Mouse (Mus musculus) stomach, embryonic 14.5 days (tissue): ENCODE data around the gene Rasl12. TPM values are rescaled to one million over a fixed set of nuclear protein-coding genes. Genes with fewer than 3 reads are reported as not detected.

Experiments used
- polyA plus RNA-seq: library from polyadenylated mRNA; unstranded; fragments of >200 nt; fragmentation: Nextera tagmentation; extraction: Ambion mirVana; gene quantifications from 2 replicates; pipeline ENCODE4 v1.2.1, GENCODE M21; 2014

Gene Rasl12
- polyA plus RNA-seq, 1 experiment from 2014 or later = 5.2 TPM

Other genes with a start within 250 kb of the Rasl12 start
- gene Parp16, start 203.2 kb upstream of the Rasl12 start, polyA plus RNA-seq = 6.0 and 6.4 TPM in 2 replicates
- gene Cilp, start 133.3 kb upstream of the Rasl12 start, polyA plus RNA-seq = 0.78 and 1.0 TPM in 2 replicates
- gene Clpx, start 104.2 kb upstream of the Rasl12 start, polyA plus RNA-seq = 50.7 and 56.7 TPM in 2 replicates
- 10.5 and 10.8 TPM in 2 replicates for gene Pdcd7, start 52.4 kb upstream of the Rasl12 start, polyA plus RNA-seq
- gene Ubap1l, start 37.5 kb upstream of the Rasl12 start, polyA plus RNA-seq = 0.77 and 0.81 TPM in 2 replicates
- gene Kbtbd13, start 6.9 kb upstream of the Rasl12 start, polyA plus RNA-seq = 0.38 and 0.43 TPM in 2 replicates
- not detected in 2 replicates for gene Slc51b, start 24.4 kb downstream of the Rasl12 start, polyA plus RNA-seq
- 19.0 and 24.1 TPM in 2 replicates for gene Mtfmt, start 37.3 kb downstream of the Rasl12 start, polyA plus RNA-seq
- 94.8 and 96.4 TPM in 2 replicates for gene Spg21, start 62.4 kb downstream of the Rasl12 start, polyA plus RNA-seq
- gene Ankdd1a, start 121.7 kb downstream of the Rasl12 start, polyA plus RNA-seq = not detected in 2 replicates
- gene Plekho2, start 181.5 kb downstream of the Rasl12 start, polyA plus RNA-seq = 17.2 and 21.2 TPM in 2 replicates
- gene Pif1, start 188.7 kb downstream of the Rasl12 start, polyA plus RNA-seq = 9.9 and 11.0 TPM in 2 replicates
- gene Rbpms2, start 231.1 kb downstream of the Rasl12 start, polyA plus RNA-seq = 28.2 and 32.5 TPM in 2 replicates